Mouse (Mus musculus) layer of hippocampus, adult 9-11 months (tissue): Measurements from ENCODE around the gene Dynll1.

ENCODE experiments used
- DNase-seq: peaks from one replicate; pipeline ENCODE4 v3.0.0; 2022

Gene Dynll1

DNA sequence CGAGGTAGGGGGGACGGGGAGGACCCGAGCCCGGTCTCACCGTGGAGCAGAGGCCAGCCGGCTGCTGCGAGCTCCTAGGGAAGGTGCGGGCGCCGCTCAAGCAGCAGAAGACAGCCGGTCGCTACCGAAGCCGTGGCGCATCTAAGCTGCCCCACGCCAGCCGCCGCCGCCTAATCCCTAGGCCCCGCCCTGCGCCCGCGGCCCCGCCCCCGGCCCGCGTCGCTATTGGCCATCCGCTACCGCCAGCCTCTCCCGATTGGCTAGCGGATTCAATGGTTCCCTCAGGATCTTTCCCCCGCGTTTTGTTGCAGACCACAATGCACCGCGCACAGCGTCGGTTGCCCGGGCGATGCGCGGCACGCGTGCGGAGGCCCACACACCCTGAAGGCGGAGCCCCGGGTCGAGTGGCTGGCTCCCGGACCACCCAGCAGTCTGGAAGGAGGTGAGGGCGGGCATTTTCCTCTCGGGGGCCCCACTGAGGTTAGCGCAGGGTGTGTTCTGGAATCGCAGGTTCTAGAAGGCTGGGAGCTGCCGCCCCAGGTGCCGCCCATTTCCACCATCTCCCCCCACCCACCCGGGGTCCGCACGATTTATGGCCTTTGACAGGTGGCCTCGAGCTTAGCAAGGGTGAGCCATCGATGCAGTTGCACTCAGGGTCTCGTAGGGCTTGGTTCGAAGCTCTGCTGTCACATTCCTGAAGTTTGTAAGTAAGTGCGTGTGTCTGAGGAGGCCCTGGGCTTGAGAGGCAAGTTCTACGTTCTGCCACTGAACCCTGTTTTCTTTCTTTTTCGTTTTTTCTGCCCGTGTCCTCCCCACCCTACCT lies at the start of gene Dynll1:
Dynll1 (minus strand) TSS at position 208 of the 823 bp plus-strand sequence.
- DNase-seq = peak; percentile 98

- DNase-seq = no peak
These were observed 48.4 kb upstream of the Dynll1 start for GRCm38 (mm10) chr5:115349225-115349555.

DNA sequence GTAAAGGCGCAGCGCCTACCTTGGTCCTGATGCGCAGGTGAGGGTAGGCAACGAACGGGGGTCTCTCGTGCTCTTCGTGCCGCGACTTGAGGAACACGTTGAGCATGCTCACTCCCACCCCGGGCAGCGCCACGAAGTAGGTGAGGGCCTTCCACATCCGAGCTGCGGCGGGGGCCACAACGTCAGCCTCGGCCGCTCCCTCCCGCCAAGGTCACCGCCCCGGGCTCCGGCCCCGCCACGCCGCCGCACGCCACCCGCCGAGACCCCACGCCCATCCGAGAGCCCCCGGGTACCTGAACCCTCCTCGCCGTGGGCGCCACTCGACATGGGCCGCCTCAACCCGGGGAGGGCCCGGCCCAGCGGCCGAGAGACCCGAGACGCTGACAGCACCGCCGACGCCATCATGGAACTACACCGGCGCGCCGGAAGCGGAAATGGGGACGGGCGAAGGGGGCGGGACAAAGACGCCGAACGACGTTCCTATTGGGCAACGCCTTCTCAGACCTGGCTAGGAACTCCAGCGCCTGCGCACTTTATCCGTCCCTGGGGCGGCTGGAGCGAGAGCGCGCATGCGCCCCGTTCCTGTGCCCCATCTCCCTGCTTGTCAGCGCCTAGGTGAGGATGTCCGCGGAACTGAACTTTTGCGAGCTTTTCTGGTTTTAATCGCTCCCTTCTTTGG lies 47.9 kb upstream of the Dynll1 start, which contains the start of gene Cox6a1:
Cox6a1 (minus strand) TSS at position 436 of the 679 bp plus-strand sequence.
- peak; percentile 99 for DNase-seq

DNA sequence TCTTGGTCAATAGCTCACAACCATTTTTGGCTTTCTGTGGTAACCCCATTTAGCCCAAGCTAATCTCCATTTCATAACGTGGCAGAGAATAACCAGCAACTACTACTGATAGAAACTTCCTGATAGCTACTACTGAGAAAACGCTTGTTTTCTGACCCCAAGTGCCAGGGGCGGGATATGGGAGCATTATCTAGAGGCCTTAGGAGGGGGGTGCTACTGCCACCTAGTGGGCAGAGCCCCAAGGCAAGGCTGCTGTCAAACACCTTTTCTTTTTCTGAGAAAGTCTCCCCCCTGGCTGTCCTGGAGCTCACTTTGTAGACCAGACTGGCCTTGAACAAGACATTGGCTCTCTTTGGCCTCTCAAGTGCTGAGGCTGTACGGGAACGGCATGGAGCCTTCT lies 46.8 kb upstream of the Dynll1 start:
- peak; percentile 77 for DNase-seq

DNA sequence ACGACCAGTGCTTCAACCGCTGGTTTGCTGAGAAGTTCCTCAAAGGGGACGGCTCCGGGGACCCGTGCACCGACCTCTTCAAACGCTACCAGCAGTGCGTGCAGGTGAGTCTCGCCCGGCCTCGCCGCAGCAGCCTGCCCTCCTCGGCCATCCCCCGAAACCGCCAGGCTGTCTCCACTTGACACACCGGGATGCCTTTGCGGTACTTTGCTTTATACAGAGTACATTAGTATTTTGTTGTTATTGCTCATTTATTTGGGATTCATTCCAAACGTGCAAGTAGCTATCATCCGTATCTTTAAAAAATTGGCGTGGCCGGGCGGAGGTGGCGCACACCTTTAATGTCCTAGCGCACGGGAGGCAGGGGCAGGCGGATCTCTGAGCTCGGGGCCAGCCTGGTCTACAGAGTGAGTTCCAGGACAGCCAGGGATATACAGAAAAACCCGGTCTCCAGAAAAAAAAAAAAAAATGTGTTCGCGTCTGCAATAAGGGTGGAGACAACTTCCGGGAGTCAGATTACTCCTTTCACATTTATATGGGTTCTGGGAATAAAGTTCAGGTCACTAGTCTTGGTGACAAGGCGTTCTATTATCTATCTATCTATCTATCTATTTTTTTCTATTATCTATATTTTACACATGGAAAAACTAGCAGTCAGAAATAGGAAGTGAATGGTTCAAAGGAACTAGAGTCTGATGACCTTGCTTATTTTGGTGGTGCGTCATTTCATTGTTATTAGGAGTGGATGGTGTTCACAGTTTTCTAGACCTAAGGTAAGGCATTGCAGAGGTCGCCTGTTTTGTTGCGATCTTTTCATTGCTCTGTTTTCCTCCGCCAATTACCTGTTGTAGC lies 40.7 kb upstream of the Dynll1 start:
- no peak for DNase-seq

- peak; percentile 82 for DNase-seq
These were observed 39.9 kb upstream of the Dynll1 start, which contains the start of the genes Gatc and Triap1 for GRCm38 (mm10) chr5:115340577-115341313. Gatc (minus strand) TSS chr5:115341178. Triap1 (plus strand) TSS chr5:115341225.

- DNase-seq = no peak
These were observed 39.2 kb upstream of the Dynll1 start for GRCm38 (mm10) chr5:115340007-115340406.

DNA sequence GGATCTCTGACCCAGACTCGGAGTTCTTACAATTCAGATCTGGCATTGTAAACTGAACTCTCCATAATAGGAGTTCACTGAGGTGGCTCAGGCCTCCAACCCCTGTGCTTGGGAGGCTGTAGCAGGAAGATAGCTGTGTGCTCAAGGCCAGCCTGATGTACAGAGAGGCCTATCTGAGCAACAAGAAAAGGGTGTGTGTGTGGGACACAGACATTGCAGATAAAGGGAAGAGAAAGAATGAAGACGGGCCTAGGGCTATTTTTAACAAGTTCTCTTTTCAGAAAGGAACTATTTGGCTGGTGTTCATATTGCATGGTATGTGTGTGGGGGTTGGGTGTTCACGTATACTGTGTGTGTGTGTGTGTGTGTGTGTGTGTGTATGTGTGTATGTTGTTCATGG lies 32.8 kb upstream of the Dynll1 start:
- DNase-seq = peak; percentile 40

DNA sequence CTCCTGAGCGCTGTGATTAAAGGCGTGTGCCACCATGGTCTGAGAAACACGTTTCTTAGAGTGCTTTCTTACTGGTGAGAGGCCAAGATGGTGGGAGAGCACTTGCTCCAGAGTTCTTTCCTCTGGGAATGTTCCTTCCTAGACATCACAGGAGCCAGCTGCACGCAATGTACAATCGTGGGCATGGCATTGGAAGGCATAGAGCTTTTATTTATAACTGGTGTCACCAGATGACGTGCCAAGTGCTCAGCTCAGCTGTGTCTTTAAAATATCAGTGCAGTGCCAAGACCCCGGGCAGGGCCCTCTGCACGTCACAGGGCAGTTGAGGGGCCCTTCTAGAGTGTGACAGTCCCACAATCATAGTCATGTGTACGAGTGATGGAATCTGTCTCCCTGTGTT lies 30.2 kb upstream of the Dynll1 start:
- peak; percentile 60 for DNase-seq

DNA sequence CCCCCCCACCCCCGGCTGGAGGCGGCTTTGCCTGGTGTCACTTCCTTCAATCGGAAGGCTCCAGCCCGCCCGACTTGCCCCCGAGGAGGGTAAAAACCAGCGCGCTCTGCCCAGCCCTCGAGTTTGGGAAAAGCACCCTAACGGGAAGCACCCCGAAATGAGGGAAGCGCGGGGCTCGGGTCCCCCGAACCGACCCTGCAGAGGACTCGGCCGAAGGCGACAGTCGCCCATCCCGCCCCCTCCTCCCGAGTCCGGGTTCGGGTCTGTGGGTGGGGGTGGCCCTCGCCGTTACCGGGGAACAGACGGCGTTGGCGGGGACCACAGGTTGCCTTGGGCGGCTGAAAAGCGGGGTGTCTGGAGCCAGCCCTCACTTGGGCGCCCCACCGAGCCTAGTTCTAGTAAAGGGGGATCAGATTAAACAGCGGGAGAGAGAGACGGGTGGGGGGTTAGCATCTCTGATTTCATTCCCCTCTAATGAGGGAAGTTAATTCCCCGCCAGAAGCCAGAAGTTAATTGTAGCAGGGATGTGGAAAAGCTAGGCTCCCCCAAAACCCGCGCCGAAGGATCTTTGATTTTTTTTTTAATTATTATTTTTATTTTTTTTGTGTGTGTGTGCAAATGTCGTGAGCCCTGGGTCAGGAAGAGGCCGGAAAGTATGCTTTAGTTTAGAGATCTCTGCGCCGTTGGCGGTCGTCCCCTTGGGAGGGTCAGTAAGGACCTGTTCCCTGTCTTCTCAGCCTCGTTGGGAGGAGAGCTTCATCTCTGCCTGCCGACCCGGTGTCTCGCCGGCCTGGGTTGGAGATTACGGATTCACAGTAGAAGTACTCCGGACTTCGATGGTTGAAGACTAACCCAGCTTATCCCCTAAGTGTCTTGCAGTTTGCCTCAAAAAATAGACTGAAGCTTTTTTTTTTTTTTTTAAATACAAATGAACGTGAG lies 27.1 kb upstream of the Dynll1 start:
- DNase-seq = no peak

- DNase-seq = peak; percentile 96
These were observed 26.2 kb upstream of the Dynll1 start, which contains the start of gene Srsf9 for GRCm38 (mm10) chr5:115326875-115327609. Srsf9 (plus strand) TSS chr5:115327177.

DNA sequence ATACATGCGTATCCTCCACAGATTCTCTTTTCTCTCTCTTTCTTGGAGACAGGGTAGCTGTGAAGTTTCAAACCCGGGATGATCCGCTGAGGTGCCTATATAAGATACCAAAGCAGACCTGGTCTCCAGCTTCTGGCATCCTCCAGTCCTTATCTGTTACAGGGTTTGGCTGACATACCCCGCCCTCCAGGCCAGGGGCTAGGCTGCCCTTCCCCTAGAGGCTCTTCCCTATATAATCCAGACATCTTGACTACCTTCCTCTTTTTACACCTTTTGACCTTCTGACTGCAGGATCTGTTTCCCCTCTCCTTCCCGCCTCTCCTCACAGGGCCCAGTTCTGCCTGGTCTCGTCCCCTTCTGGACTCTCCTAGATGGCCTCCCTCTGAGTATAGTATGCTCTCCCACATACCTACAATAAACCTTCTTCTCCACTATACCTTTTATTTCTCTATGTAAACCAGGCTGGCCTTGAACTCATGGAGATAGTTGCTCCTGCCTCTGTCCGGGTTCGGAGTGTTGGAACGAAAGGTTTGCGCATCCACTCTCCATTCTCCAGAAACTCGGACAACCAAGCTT lies 25.5 kb upstream of the Dynll1 start:
- DNase-seq = no peak

GRCm38 (mm10) chr5:115319004-115319940 lies 18.5 kb upstream of the Dynll1 start:
- peak; percentile 83 for DNase-seq

DNA sequence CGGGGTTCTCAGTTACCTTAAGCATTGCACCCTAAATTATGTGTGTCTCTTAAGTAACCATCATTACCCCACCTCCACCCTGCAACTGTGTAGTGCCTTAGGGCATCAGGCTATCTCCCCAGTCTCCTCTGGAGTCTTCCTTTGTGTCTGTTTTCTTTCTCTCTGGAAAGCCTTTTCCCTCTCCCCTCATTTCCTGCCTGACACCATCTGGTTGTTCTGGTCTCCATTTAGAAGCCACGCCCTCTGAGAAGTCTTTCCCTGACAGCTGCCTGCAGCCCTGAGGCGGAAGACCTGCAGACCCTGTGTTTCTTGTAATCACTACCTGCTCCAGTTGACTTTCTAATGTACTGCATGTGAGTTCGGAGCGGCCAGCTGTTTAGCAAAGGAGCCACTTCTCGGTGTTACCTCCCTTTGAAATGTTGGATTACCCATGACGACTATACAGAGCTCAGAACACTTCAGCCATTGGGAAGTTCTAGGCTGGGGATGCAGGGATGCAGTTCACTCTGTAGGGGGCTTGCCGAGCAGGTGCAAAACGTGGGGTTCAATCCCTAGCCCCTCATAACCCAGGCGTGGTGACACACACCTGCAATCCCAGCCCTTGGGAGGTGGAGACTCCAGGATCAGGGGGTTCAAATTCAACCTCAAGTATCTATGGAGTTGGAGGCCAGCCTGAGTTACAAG lies 17.0 kb upstream of the Dynll1 start:
- DNase-seq = no peak

- no peak for DNase-seq
These were observed 16.3 kb upstream of the Dynll1 start for GRCm38 (mm10) chr5:115316968-115317644.

DNA sequence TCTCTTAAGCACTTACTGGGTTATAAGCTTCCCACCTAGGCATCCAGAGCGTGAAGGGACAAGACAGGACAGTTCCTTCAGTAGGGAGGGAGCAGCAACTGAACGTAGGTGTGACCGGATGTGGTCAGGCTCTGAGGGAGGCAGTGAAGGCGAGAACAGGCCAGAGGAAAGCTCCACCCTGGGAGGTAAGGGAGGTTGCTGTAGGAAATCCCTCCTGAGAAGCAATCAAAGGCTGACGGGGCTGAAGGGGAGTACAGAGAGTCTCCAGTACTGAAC lies 12.8 kb upstream of the Dynll1 start:
- no peak for DNase-seq

DNA sequence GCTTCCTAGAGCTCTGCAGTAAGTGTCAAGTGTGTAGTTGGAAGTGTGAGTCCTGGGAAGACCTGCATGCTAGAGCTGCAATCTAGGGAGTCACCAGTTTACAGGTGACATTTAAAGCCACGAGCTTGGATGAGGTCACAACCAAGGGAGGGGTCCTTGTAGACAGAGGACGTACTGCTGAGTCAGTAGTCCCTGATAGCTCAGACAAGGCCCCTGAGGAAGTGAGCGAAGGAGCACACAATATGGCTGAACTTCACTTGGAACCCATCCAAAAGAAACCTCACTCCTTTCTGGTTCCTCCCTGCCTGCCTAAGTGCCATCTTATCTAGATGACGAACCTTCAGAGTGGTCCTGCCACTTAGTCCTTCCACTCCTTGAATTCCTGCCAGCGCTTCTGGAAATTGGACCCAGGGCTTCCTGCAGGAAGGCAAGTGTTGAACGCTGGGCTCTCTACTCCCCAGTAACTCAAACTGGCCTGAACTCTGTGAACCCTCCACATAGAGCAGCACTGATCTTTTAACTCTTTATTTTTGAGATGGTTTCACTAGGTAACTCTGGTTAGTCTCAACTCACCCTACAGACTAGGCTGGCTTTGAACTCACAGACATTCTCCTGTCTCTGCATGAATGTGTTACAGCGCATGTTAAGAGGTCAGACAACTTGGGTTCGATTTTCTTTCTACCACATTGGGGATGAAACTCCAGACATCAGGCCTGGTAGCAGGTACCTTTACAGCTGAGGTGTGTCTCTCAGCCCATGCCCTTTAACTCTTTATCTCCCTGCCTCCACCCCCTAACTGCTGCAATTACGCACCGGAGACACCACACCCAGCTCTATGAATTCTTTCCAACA lies 12.2 kb upstream of the Dynll1 start:
- no peak for DNase-seq
